Mouse (Mus musculus) liver, embryonic 11.5 days (tissue): Measurements from ENCODE around the gene Phactr1. TPM values are rescaled to one million over a fixed set of nuclear protein-coding genes. Genes with fewer than 3 reads are reported as not detected.

Experiments used
- ATAC-seq: fragments of 200-750 bp; cut with Nextera tagmentation; replicated peaks from 2 replicates; pipeline ENCODE4 v1.8.0; 2017; ENCODE audit warnings: moderate number of reproducible peaks, mild to moderate bottlenecking, moderate TSS enrichment, moderate library complexity; ENCODE audit not compliant: low FRiP score
- DNase-seq: peaks from one replicate; pipeline ENCODE4 v3.0.0-alpha.2; 2017; ENCODE audit warnings: low spot score
- H3K27ac ChIP-seq: fragments of 300-500 bp; sonication (generic); 2 replicates; pipeline ENCODE4 v1.5.1; 2014; ENCODE audit warnings: mild to moderate bottlenecking, low read depth, low read length, control low read depth
- H3K27me3 ChIP-seq: fragments of 300-500 bp; sonication (generic); replicated peaks from 2 replicates; pipeline ENCODE4 v1.6.1; 2014; ENCODE audit warnings: low read length, mixed read lengths; ENCODE audit not compliant: control insufficient read depth, insufficient read depth
- H3K36me3 ChIP-seq: fragments of 300-500 bp; sonication (generic); 2 replicates; pipeline ENCODE4 v1.6.1; 2014; ENCODE audit warnings: mild to moderate bottlenecking, low read length, moderate library complexity, mixed read lengths; ENCODE audit not compliant: control insufficient read depth, insufficient read depth
- H3K4me1 ChIP-seq: fragments of 300-500 bp; sonication (generic); replicated peaks from 2 replicates; pipeline ENCODE4 v1.6.1; 2014; ENCODE audit warnings: low read length, mixed read lengths; ENCODE audit not compliant: control insufficient read depth, insufficient read depth
- H3K4me2 ChIP-seq: fragments of 300-500 bp; sonication (generic); 2 replicates; pipeline ENCODE4 v1.6.1; 2014; ENCODE audit warnings: mild to moderate bottlenecking, control low read depth, moderate library complexity
- H3K4me3 ChIP-seq: fragments of 300-500 bp; sonication (generic); 2 replicates; pipeline ENCODE4 v1.5.1; 2014; ENCODE audit warnings: low read depth, low read length, control low read depth
- H3K9ac ChIP-seq: fragments of 300-500 bp; sonication (generic); 2 replicates; pipeline ENCODE4 v1.6.1; 2014; ENCODE audit warnings: low read depth, low read length, control low read depth
- H3K9me3 ChIP-seq: fragments of 300-500 bp; sonication (generic); 2 replicates; pipeline ENCODE4 v1.6.1; 2016; ENCODE audit warnings: low read length, inconsistent platforms, mixed read lengths; ENCODE audit not compliant: control insufficient read depth
- WGBS: fragments of 180-500 bp; shearing (Covaris S2); extraction: QIAGEN DNeasy Blood & Tissue Kit; methylation state at CpG from one replicate; pipeline ENCODE4 v1.1.7; 2014; 5-methylcytosine and 5-hydroxymethylcytosine counted together
- polyA plus RNA-seq: library from polyadenylated mRNA; unstranded; fragments of >200 nt; fragmentation: Nextera tagmentation; extraction: Ambion mirVana; gene quantifications from 2 replicates; pipeline ENCODE4 v1.2.1, GENCODE M21; 2014

Phactr1 gene
- polyA plus RNA-seq, 1 experiment from 2014 or later: 1.3 TPM

DNA sequence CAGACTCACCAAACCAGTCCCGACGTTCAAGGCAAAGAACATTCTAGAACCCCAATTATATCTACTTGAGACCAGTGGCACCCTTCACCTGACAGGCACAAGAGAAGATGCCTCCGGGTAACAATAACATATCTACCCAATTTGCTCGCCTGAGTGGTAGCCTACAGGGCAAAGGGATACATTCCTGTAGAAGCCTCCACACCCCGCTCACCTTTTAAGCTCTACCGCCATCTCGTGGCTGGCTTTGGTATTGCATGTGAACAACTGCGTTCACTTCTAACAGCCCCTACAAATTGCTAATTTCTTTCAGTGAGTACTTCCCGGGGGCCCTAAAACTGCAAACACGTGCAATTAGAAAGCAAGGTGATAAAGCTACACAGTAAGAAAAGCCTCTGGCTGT is 142.1 kb downstream of the Phactr1 start:
- WGBS: 23% methylated on average over 10 of the region's 10 CpGs
- H3K4me3 ChIP-seq: no peak overlapping the region
- no peaks in the 10 kb centered on the region for H3K9me3 ChIP-seq
- DNase-seq (peak; percentile 67), ATAC-seq (no peak)
- H3K27me3 ChIP-seq: no peaks in the 10 kb centered on the region; the same call in 1 of the 2 replicates
- no peak overlapping the region for H3K4me2 ChIP-seq
- H3K27ac ChIP-seq: no peak overlapping the region
- H3K36me3 ChIP-seq: no peaks in the 10 kb centered on the region
- no peak overlapping the region for H3K9ac ChIP-seq
- no peaks in the 10 kb centered on the region for H3K4me1 ChIP-seq

DNA sequence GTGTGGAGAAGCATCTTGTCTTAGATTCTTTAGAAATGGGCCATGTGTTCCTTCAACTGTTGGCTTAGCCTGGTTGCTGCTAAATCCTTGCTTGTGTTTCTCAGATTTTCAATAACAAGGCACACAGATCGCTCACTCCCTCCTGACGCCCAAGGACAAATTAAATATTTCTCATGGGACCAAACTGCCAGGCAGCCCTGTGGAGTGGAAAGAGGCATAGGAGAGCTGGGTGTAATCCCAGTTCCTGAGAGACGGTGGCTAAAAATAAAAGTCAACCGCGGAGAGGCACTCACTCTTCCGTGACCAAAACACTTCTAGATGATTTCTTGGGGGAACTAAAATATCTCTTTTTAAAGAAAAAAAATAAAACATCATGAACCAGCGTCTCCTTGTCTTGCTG is 143.5 kb downstream of the Phactr1 start:
- Histone ChIP-seq H3K27ac (no peak overlapping the region), H3K4me1 (no peaks in the 10 kb centered on the region), H3K36me3 (no peaks in the 10 kb centered on the region), H3K4me3 (no peak overlapping the region), H3K9ac (no peak overlapping the region), H3K9me3 (no peaks in the 10 kb centered on the region), H3K27me3 (no peaks in the 10 kb centered on the region; the same call in 1 of the 2 replicates), H3K4me2 (no peak overlapping the region)
- ATAC-seq: no peak
- no peak for DNase-seq
- WGBS: 88% methylated on average over 7 of the region's 7 CpGs

DNA sequence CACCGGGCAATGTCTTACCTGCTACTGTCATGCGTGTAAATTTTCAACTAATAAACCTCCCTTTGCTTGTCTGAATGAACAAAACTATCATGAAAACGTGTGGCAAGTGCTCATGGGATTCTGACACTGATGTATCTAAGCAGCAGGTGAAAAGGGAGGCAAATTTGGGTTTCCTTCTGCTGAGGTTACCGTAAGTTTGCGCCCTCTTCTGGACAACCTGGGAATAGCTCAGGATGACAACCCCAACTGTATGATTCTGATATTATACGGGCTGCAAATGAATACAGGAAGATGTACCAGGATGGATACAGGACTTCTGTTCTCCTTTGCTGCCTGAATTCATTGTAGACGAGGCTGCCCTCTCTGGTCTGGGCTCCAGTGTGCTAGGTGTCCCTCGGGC is 146.2 kb downstream of the Phactr1 start:
- DNase-seq (no peak), ATAC-seq (no peak)
- Histone ChIP-seq H3K27ac (no peak overlapping the region), H3K9me3 (no peaks in the 10 kb centered on the region), H3K4me3 (no peak overlapping the region), H3K4me2 (no peak overlapping the region), H3K9ac (no peak overlapping the region), H3K27me3 (no peaks in the 10 kb centered on the region; the same call in 1 of the 2 replicates), H3K4me1 (no peaks in the 10 kb centered on the region), H3K36me3 (no peaks in the 10 kb centered on the region)
- WGBS: 55% methylated on average over 8 of the region's 8 CpGs

- Histone ChIP-seq H3K27me3 (no peaks in the 10 kb centered on the region), H3K27ac (no peak overlapping the region), H3K4me2 (no peak overlapping the region), H3K9ac (no peak overlapping the region), H3K9me3 (no peaks in the 10 kb centered on the region), H3K4me3 (no peak overlapping the region), H3K36me3 (no peaks in the 10 kb centered on the region), H3K4me1 (no peaks in the 10 kb centered on the region)
- 14% methylated on average over 9 of the region's 9 CpGs for WGBS
- ATAC-seq: no peak
- no peak for DNase-seq
These were observed 148.6 kb downstream of the Phactr1 start for GRCm38 (mm10) chr13:42828978-42829377.

- Histone ChIP-seq H3K4me1 (no peaks in the 10 kb centered on the region), H3K27ac (no peak overlapping the region), H3K9me3 (no peaks in the 10 kb centered on the region), H3K4me2 (no peak overlapping the region), H3K9ac (no peak overlapping the region), H3K36me3 (no peaks in the 10 kb centered on the region), H3K4me3 (no peak overlapping the region), H3K27me3 (no peaks in the 10 kb centered on the region)
- no peak for ATAC-seq
- 53% methylated on average over 2 of the region's 2 CpGs for WGBS
- no peak for DNase-seq
These were observed 155.0 kb downstream of the Phactr1 start for GRCm38 (mm10) chr13:42835441-42835840.

DNA sequence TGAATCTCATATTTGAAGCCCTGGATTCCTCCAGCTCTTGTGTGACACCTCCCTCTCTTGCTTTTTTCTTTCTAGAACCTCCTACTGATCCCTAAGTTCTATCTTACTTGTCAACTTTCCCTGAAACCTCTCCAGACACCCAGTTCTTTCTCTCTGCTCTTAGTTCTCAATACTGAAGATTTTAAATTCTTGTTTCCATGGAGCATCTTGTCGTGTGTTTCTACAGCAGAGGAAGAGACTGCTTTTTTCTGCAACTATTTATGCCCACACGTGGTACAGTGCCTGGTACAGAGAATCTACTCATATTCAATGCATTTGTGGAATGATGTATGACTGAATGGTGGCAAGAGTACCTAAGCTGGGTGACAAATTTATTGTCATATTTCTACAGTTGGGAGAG is 158.9 kb downstream of the Phactr1 start:
- 81% methylated on average over 2 of the region's 2 CpGs for WGBS
- Histone ChIP-seq H3K9me3 (no peaks in the 10 kb centered on the region), H3K27ac (no peak overlapping the region), H3K4me1 (no peaks in the 10 kb centered on the region), H3K4me3 (no peak overlapping the region), H3K4me2 (no peak overlapping the region), H3K9ac (no peak overlapping the region), H3K27me3 (no peaks in the 10 kb centered on the region), H3K36me3 (no peaks in the 10 kb centered on the region)
- ATAC-seq (no peak), DNase-seq (no peak)

DNA sequence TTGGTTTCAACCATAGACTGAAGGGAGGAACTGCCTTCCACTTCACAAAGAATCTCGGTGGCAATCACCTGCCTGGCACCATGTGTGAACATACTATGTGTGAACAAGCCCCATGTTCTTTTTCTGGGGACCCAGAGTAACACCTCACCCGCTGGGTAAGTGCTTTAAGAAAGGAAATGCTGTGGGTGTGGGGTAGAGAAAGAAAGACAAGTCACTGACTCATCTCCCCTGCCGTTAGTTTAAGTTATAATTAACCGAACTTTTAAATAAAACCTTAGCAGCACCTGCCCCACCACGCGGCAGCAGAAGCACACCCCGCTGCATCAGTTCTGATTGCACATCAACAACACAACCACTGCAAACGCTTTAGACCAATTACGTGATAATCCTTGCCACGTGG is 171.7 kb downstream of the Phactr1 start:
- Histone ChIP-seq H3K36me3 (no peaks in the 10 kb centered on the region), H3K4me2 (no peak overlapping the region), H3K4me3 (no peak overlapping the region), H3K9me3 (no peaks in the 10 kb centered on the region), H3K9ac (no peak overlapping the region), H3K27me3 (no peaks in the 10 kb centered on the region), H3K4me1 (no peaks in the 10 kb centered on the region), H3K27ac (no peak overlapping the region)
- WGBS: 74% methylated on average over 10 of the region's 10 CpGs
- DNase-seq (no peak), ATAC-seq (no peak)

DNA sequence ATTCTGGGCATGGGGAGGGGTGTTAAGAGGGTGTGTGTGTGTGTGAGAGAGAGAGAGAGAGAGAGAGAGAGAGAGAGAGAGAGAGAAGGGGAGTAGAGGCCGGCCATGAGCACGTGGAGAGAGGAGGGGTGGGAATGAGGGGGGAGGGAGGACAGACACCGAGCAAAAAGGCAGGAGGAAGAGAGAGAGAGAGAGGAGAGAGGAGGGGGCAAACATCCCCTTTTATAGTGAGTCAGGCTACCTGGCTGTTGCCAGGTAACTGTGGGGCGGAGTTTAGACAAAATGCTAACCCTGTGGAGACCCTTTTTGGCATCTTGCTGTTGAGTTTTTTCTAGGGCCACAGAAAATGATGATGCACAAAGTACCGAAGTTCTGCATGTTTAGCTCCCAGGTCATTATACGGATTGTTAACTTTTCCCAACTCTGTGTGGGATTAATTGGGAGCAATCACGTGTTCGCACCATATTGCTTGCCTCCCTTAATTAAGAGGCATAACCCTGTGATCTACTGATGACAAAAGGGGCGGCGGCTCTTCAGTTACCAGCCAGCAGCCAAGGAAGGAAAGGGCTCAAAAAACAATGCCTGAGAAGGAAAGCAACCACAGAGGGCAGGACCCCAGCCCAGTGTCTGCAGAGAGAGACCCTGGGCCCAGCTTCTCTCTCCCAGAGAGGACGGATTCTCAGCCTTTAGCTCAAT is 173.6 kb downstream of the Phactr1 start:
- Histone ChIP-seq H3K4me1 (no peaks in the 10 kb centered on the region), H3K27ac (no peak overlapping the region), H3K4me3 (no peak overlapping the region), H3K9me3 (no peaks in the 10 kb centered on the region), H3K4me2 (no peak overlapping the region), H3K9ac (no peak overlapping the region), H3K36me3 (no peaks in the 10 kb centered on the region), H3K27me3 (no peaks in the 10 kb centered on the region)
- DNase-seq (no peak), ATAC-seq (no peak)
- 30% methylated on average over 11 of the region's 11 CpGs for WGBS

- H3K9ac ChIP-seq: peak overlapping the region; percentile 12; the same call in 1 of the 2 replicates
- H3K36me3 ChIP-seq: no peaks in the 10 kb centered on the region
- 6% methylated on average over 21 of the region's 21 CpGs for WGBS
- peak; percentile 37 for DNase-seq
- no peak for ATAC-seq
- no peaks in the 10 kb centered on the region for H3K9me3 ChIP-seq
- peak overlapping the region; percentile 43 for H3K4me3 ChIP-seq
- no peaks in the 10 kb centered on the region for H3K4me1 ChIP-seq
- no peak overlapping the region for H3K27ac ChIP-seq
- H3K27me3 ChIP-seq: no peaks in the 10 kb centered on the region
- H3K4me2 ChIP-seq: peak overlapping the region; percentile 64
These were observed 185.9 kb downstream of the Phactr1 start for GRCm38 (mm10) chr13:42866162-42866941.
